Mouse (Mus musculus): ENCODE measurements around the gene Cenpb.

GRCm38 (mm10) chr2:131209125-131209795 lies 29.4 kb upstream of the Cenpb start:
- TF ChIP-seq CTCF (IDR thresholded peaks at IDR 0.05; ENCODE audit: low read depth) = no peak
- TF ChIP-seq EP300 (optimal IDR thresholded peaks at IDR 0.05) = no peak
